Mouse (Mus musculus): ENCODE results near the gene Cfap65. TPM values are rescaled to one million over a fixed set of nuclear protein-coding genes. Genes with fewer than 3 reads are reported as not detected.
A peak's percentile ranks its signal among the peaks of the same experiment; 100 is the strongest.

The Cfap65 gene
- polyA plus RNA-seq, 1 experiment: not detected

DNA sequence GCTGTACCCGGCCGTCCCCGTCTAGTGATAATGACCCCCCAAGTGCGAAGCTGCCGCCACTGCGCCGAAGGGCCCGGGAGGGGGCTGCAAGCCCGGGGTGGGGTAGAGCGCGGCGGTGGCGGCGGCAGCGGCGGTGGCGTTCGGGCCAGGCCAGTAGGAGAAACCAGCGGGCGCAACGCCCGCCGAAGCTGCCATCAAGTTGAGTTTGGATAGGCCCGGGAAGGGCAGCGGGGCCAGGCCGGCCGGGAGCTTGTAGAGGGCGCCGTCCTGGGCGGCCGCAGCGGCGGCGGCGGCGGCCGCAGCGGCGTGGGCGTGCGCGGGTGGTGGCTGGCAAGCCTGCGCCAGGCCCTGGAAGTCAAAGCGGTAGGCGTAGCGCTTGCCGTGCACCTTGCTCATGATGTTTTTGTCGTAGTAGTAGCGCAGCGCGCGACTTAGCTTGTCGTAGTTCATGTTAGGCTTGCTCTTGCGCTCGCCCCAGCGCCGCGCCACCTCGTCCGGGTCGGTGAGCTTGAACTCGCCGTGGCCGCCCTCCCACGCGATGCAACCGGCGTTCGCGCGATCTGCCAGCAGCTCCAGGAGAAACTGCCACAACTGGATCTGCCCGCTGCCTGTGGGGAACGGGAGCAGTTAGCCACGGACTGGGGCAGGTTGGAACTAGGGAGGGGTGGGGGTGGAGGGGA, 53.2 kb downstream of the Cfap65 start:
- 2% methylated on average over 74 of the region's 74 CpGs for WGBS
- Histone ChIP-seq H3K4me1 (ENCODE audit: control insufficient read depth, insufficient read depth, low read length) (no peaks in the 10 kb centered on the region), H3K27ac (ENCODE audit: control insufficient read depth, insufficient read depth, low read depth, low read length, poor library complexity) (no peak overlapping the region), H3K4me3 (replicated peaks; ENCODE audit: control insufficient read depth, low read depth, low read length) (no peak overlapping the region)
- no peak for TF ChIP-seq POLR2A (IDR thresholded peaks at IDR 0.05; ENCODE audit: borderline replicate concordance, control insufficient read depth, low read depth, low read length)
- TF ChIP-seq CTCF (IDR thresholded peaks at IDR 0.05; ENCODE audit: control insufficient read depth, insufficient read depth, low read length): no peak

DNA sequence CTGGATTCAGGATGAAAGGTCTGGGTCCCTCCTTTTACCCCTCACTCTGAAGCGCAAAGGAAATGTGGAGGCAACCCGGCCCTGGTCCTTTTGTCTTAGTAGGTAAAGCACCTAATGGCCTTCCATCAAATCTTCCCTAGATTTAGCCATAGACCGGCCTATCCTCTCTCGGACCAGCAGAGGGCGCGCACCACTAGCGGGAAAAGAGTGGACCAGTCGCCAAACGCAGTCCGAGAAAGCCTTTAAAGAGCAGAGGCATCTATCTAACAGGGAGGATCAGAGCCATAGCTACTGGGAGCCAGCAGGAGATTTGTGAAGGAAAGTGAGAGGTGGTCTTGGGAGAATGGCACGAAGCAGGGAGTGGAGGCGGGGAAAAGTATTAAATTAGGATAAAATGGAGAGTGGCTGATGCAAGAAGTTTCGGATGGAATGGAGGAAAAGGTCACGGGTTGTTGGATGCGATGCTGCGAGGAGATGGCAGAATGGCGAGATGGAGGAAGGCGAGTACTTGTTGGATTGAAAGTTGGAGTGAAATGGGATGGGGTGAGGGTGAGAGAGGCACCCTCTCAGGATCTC, 54.5 kb downstream of the Cfap65 start:
- 6% methylated on average over 18 of the region's 18 CpGs for WGBS
- Histone ChIP-seq H3K4me1 (ENCODE audit: control insufficient read depth, insufficient read depth, low read length) (no peaks in the 10 kb centered on the region), H3K27ac (ENCODE audit: control insufficient read depth, insufficient read depth, low read depth, low read length, poor library complexity) (no peak overlapping the region), H3K4me3 (replicated peaks; ENCODE audit: control insufficient read depth, low read depth, low read length) (no peak overlapping the region)
- TF ChIP-seq CTCF (IDR thresholded peaks at IDR 0.05; ENCODE audit: control insufficient read depth, insufficient read depth, low read length) (peak; percentile 78), POLR2A (IDR thresholded peaks at IDR 0.05; ENCODE audit: borderline replicate concordance, control insufficient read depth, low read depth, low read length) (no peak)

DNA sequence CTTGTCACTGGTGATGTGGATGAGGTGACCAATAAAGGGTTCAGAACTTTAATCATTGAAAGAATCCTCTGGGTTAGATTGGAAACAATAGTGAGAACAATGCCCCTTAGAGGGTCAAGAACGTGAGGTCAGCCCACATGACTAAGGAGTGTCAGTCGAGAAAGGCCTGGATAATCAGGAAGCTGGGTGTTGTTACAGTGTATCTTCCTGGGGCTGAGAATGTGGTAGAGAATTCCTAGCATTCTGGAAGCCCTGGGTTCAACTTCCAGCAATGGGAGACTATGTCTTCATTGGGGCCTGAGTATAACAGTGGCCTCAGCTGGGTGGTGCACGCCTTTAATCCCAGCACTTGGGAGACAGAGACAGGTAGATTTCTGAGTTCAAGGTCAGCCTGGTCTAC, 58.2 kb downstream of the Cfap65 start:
- H3K27ac ChIP-seq (ENCODE audit: control insufficient read depth, insufficient read depth, low read depth, low read length, poor library complexity): no peak overlapping the region
- H3K4me1 ChIP-seq (ENCODE audit: control insufficient read depth, insufficient read depth, low read length): no peaks in the 10 kb centered on the region
- 38% methylated on average over 3 of the region's 3 CpGs for WGBS
- no peak for TF ChIP-seq POLR2A (IDR thresholded peaks at IDR 0.05; ENCODE audit: borderline replicate concordance, control insufficient read depth, low read depth, low read length)
- TF ChIP-seq CTCF (IDR thresholded peaks at IDR 0.05; ENCODE audit: control insufficient read depth, insufficient read depth, low read length): no peak
- H3K4me3 ChIP-seq (replicated peaks; ENCODE audit: control insufficient read depth, low read depth, low read length): no peak overlapping the region

DNA sequence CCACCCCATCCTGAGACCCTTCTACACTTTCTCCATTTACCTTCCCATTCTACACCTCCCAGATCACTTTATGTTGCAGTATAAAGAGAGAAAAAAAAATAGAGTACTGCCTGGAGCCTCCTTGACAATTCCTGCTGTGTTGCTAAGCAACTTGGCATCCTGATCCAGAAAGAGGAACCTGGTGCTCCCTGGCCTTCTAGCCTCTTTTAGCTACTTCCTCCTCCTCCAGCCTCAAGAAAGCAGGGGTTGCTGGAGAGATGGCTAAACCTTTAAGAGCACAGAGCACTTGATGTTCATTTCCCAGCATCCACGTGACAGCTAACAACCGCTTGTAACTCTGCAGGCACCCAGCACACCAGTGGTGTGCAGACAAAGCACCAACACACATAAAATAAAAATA, 63.2 kb downstream of the Cfap65 start:
- 40% methylated on average over 2 of the region's 2 CpGs for WGBS
- TF ChIP-seq POLR2A (IDR thresholded peaks at IDR 0.05; ENCODE audit: borderline replicate concordance, control insufficient read depth, low read depth, low read length): no peak
- TF ChIP-seq CTCF (IDR thresholded peaks at IDR 0.05; ENCODE audit: control insufficient read depth, insufficient read depth, low read length): no peak
- H3K27ac ChIP-seq (ENCODE audit: control insufficient read depth, insufficient read depth, low read depth, low read length, poor library complexity): no peak overlapping the region
- no peak overlapping the region for H3K4me3 ChIP-seq (replicated peaks; ENCODE audit: control insufficient read depth, low read depth, low read length)
- no peaks in the 10 kb centered on the region for H3K4me1 ChIP-seq (ENCODE audit: control insufficient read depth, insufficient read depth, low read length)

DNA sequence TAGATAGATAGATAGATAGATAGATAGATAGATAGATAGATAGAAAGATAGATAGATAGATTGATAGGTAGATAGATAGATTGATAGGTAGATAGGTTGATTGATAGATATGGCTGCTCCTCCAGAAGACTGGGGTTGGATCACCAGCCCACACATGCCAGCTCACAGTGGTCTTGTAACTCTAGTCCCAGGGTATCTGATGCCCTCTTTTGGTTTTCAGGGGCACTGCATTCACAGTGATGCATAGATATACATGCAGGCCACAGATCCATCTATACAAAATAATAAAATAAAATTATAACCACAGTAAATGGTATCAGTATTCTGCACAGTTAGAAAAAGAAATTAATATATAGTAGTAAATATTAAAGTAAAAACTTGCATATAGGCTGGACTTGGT, 73.6 kb downstream of the Cfap65 start:
- no peaks in the 10 kb centered on the region for H3K4me1 ChIP-seq (ENCODE audit: control insufficient read depth, insufficient read depth, low read length)
- no peak overlapping the region for H3K4me3 ChIP-seq (replicated peaks; ENCODE audit: control insufficient read depth, low read depth, low read length)
- no peak overlapping the region for H3K27ac ChIP-seq (ENCODE audit: control insufficient read depth, insufficient read depth, low read depth, low read length, poor library complexity)
- TF ChIP-seq CTCF (IDR thresholded peaks at IDR 0.05; ENCODE audit: control insufficient read depth, insufficient read depth, low read length) (no peak), POLR2A (IDR thresholded peaks at IDR 0.05; ENCODE audit: borderline replicate concordance, control insufficient read depth, low read depth, low read length) (no peak)

DNA sequence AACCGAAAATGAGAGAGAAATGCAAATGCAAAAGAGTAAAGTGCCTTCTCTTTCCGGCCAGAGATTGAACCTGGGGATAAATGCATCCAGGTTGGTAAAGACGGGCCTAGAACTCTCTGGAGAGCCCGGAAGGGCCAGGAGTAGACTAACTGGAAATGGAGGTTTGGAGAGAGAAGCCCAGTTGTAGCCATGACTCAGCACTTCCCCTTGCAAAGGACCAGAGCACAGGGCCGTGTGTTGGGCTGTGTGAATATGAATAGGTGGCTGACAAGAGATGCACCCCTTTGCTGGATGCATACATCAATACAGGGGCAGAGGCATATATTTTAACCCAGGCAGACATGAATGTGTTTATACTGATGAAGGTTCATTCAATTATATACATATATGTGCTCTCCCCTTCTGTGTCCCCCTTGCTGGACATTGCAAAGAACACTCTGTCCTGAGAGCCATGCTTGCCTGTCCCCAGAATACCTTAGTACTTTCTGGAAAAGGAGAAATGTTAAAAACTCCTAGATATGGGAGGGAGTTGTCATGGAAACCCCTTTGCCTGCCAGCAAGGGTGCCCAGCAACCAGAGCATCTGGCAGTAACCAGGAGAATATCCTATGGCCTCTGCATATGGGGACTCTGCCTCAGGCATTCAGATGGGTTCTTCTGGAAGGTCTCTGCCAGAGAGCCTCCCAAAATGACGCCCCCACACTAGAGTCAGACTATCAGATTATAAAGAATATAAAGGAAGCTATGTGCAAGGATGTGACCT, 76.0 kb downstream of the Cfap65 start:
- Histone ChIP-seq H3K4me1 (ENCODE audit: control insufficient read depth, insufficient read depth, low read length) (no peaks in the 10 kb centered on the region), H3K4me3 (replicated peaks; ENCODE audit: control insufficient read depth, low read depth, low read length) (no peak overlapping the region), H3K27ac (ENCODE audit: control insufficient read depth, insufficient read depth, low read depth, low read length, poor library complexity) (no peak overlapping the region)
- no peak for TF ChIP-seq CTCF (IDR thresholded peaks at IDR 0.05; ENCODE audit: control insufficient read depth, insufficient read depth, low read length)
- WGBS: 30% methylated on average over 6 of the region's 6 CpGs

DNA sequence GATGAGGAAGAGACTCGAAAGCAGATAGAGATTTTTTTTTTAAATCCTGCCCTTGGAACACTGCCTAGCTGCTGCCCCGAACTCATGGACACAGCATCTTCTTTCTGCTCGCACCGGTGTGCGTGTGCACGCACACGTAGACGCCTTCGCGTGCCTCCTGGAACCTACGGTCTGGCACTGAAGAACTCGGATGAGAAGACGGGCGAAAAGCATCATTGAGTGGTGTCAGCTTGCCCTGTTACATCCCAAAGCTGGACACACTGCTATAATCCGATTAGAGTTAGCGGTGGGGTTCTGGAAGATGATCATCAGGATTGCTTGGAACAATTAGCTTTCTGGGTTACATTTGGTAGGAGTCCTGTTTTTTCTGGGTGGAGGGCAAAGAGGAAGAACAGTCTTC, 76.6 kb downstream of the Cfap65 start:
- TF ChIP-seq POLR2A (IDR thresholded peaks at IDR 0.05; ENCODE audit: borderline replicate concordance, control insufficient read depth, low read depth, low read length) (no peak), CTCF (IDR thresholded peaks at IDR 0.05; ENCODE audit: control insufficient read depth, insufficient read depth, low read length) (no peak)
- Histone ChIP-seq H3K4me3 (replicated peaks; ENCODE audit: control insufficient read depth, low read depth, low read length) (no peak overlapping the region), H3K27ac (ENCODE audit: control insufficient read depth, insufficient read depth, low read depth, low read length, poor library complexity) (no peak overlapping the region), H3K4me1 (ENCODE audit: control insufficient read depth, insufficient read depth, low read length) (no peaks in the 10 kb centered on the region)
- WGBS: 12% methylated on average over 16 of the region's 16 CpGs

DNA sequence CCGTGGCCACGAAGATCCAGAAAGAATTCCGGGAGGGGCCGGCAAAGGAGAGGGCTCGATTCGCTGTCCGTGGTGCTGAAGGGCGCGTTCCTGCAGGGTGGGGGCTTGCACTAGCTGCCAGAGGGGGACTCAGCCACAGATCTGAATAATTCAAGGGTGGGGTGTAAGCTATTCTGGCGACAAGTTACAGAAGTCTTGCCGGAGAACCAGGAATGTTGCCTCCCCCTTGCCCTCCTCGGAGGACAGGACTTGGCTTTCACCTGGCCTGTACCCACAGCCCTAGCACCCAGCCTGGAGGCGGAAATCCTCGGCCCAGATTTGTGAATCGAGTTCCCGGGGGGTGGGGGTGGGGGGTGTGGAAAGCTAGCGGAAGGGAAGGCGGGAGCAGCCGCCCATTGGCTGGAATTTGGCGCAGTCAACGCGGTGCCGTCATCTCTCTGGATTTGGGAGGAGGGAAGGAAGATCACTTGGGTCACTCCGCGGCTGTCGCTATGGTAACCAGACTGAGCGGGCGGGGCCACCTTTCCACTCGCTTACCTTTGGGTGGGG, 77.2 kb downstream of the Cfap65 start:
- Histone ChIP-seq H3K27ac (ENCODE audit: control insufficient read depth, insufficient read depth, low read depth, low read length, poor library complexity) (no peak overlapping the region), H3K4me3 (replicated peaks; ENCODE audit: control insufficient read depth, low read depth, low read length) (no peak overlapping the region), H3K4me1 (ENCODE audit: control insufficient read depth, insufficient read depth, low read length) (no peaks in the 10 kb centered on the region)
- no peak for TF ChIP-seq POLR2A (IDR thresholded peaks at IDR 0.05; ENCODE audit: borderline replicate concordance, control insufficient read depth, low read depth, low read length)
- WGBS: 4% methylated on average over 29 of the region's 29 CpGs
